Comparison of ENCODE assay signal across 20 mouse cellular contexts in the genomic region with DNA sequence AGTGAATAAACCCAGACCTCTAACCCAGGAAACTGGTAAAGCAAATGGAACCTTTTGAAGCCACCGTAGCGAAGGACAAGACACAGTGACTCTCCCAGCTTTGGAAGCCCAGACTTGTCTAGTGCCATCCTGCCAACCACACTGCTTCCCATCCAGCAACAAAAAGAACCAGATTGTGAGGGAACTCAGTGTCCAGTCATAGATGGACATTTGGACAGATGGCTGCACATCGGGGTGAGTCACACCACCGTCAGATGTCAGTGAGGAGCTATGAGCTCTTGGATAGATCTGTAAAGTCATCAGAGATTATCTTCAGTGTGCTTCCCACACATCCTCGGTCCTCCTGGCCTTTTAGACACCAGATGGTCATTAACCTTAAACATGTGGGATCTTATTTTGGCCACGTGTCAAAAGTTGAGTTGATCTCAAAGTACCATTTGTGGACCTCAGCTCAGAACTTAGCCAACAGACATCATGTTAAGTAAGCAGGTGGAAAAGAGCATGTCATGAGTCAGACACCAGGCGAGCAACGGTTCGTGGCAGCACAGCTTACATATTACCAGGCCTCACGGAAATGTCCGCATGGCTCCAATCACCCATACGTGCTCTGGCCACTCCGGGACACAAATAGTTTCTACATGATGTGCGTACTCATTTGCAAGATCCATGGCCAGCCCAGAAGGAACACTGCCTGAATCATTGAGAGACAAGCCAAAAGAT.
DNase-seq lines count a peak whose midpoint lies in the region; ATAC-seq and TF ChIP-seq lines count a peak whose summit lies in the region.
"Had no signal": no experiment of that assay in that cellular context is flagged by ENCODE, and none has a peak within 500 bp of the region (broad histone marks: within the 10 kb centered on the region; RNA-seq: fewer than 3 reads in every experiment).

No protein-coding gene starts in this region.

- ATAC-seq in lung, postnatal 0 days: peak; percentile 62
- no peak for ATAC-seq in limb, embryonic 15.5 days (ENCODE audit: insufficient number of reproducible peaks, low FRiP score, low TSS enrichment, low read depth)
- ATAC-seq: activated CD4-positive, CD25-positive, alpha-beta regulatory T cell, adult 4 months; forebrain, postnatal 0 days; midbrain, embryonic 13.5 days had no signal

- no peak for TF ChIP-seq EP300 in lung, postnatal 0 days (IDR thresholded peaks at IDR 0.05)

- H3K4me1 ChIP-seq in lung, postnatal 0 days (ENCODE audit: insufficient read depth, low read depth, low read length): 0 out of 2 replicates have a peak, but pooled peaks cover 9% of the 10 kb centered on the region
- H3K4me1 ChIP-seq in brown adipose tissue, adult 24 weeks (ENCODE audit: control insufficient read depth, insufficient read depth, insufficient read length, low read length): no peaks in the 10 kb centered on the region
- peaks cover 33% of the 10 kb centered on the region for H3K4me1 ChIP-seq in limb, embryonic 15.5 days

- H3K27me3 ChIP-seq in lung, postnatal 0 days (replicated peaks; ENCODE audit: insufficient read depth, low read length): no peaks in the 10 kb centered on the region
- no peaks in the 10 kb centered on the region for H3K27me3 ChIP-seq in limb, embryonic 15.5 days
- H3K27me3 ChIP-seq: midbrain, embryonic 13.5 days had no signal

- DNase-seq in lung, postnatal 0 days (ENCODE audit: low spot score): peak; percentile 50
- DNase-seq in lung, postnatal 10 days: no peak
- peak; percentile 37 for DNase-seq in cerebellum, adult 9-10 months
- DNase-seq in neural tube, embryonic 10.5 days (ENCODE audit: extremely low spot score, low spot score): no peak
- DNase-seq in adrenal gland, postnatal 14 days: no peak
- DNase-seq: adrenal gland, postnatal 25 days; forebrain, postnatal 0 days; kidney, postnatal 4 days; right cerebral cortex, postnatal 25 days had no signal

- H3K9ac ChIP-seq in lung, postnatal 0 days (replicated peaks; ENCODE audit: low read depth): no peak overlapping the region
- H3K9ac ChIP-seq in limb, embryonic 15.5 days: no peak overlapping the region
- H3K9ac ChIP-seq: forebrain, postnatal 0 days; heart, embryonic 13.5 days; hindbrain, embryonic 14.5 days; limb, embryonic 12.5 days; liver, embryonic 14.5 days; lung, embryonic 15.5 days; midbrain, embryonic 13.5 days had no signal

- no peaks in the 10 kb centered on the region for H3K9me3 ChIP-seq in lung, postnatal 0 days (ENCODE audit: low read length)
- H3K9me3 ChIP-seq in limb, embryonic 15.5 days: no peaks in the 10 kb centered on the region
- H3K9me3 ChIP-seq: forebrain, embryonic 10.5 days; heart, embryonic 13.5 days; limb, embryonic 12.5 days; lung, embryonic 15.5 days; midbrain, embryonic 13.5 days had no signal

- no peak for TF ChIP-seq CTCF in lung, postnatal 0 days (IDR thresholded peaks at IDR 0.05)

- no peak overlapping the region for H3K4me2 ChIP-seq in lung, postnatal 0 days (replicated peaks; ENCODE audit: low read depth, low read length)
- no peak overlapping the region for H3K4me2 ChIP-seq in limb, embryonic 15.5 days
- H3K4me2 ChIP-seq: heart, embryonic 13.5 days; hindbrain, embryonic 14.5 days; limb, embryonic 12.5 days; lung, embryonic 15.5 days; midbrain, embryonic 13.5 days had no signal

- H3K36me3 ChIP-seq in lung, postnatal 0 days (ENCODE audit: insufficient read depth, low read length): no peaks in the 10 kb centered on the region
- no peaks in the 10 kb centered on the region for H3K36me3 ChIP-seq in limb, embryonic 15.5 days
- H3K36me3 ChIP-seq: forebrain, embryonic 10.5 days; heart, embryonic 13.5 days; limb, embryonic 12.5 days; lung, embryonic 15.5 days; midbrain, embryonic 13.5 days had no signal

- WGBS in lung, postnatal 0 days: 66% methylated on average over 14 of the region's 14 CpGs
- 76% methylated on average over 14 of the region's 14 CpGs for WGBS in limb, embryonic 15.5 days

- H3K4me3 ChIP-seq in lung, postnatal 0 days (ENCODE audit: low read depth, low read length): no peak overlapping the region
- no peak overlapping the region for H3K4me3 ChIP-seq in brown adipose tissue, adult 24 weeks (ENCODE audit: insufficient read depth, low read depth, low read length)
- H3K4me3 ChIP-seq in limb, embryonic 15.5 days: no peak overlapping the region
- H3K4me3 ChIP-seq: forebrain, embryonic 10.5 days; heart, embryonic 13.5 days; limb, embryonic 12.5 days; lung, embryonic 15.5 days; midbrain, embryonic 13.5 days; myocyte had no signal

- no peak overlapping the region for H3K27ac ChIP-seq in lung, postnatal 0 days (ENCODE audit: low read length)
- H3K27ac ChIP-seq in brown adipose tissue, adult 24 weeks (replicated peaks; ENCODE audit: low read depth, low read length): 0 out of 2 replicates have a peak overlapping the region, but pooled peaks have one; percentile 5
- H3K27ac ChIP-seq in limb, embryonic 15.5 days: 0 out of 2 replicates have a peak overlapping the region, but pooled peaks have one; percentile 40
- H3K27ac ChIP-seq: forebrain, embryonic 10.5 days; heart, embryonic 13.5 days; hindbrain, embryonic 14.5 days; limb, embryonic 12.5 days; liver, embryonic 14.5 days; lung, embryonic 15.5 days; midbrain, embryonic 13.5 days had no signal

Comparison
In these comparisons a context has a peak if more than half of its experiments do, and no peak if none do; other contexts are left out.
1. DNase-seq: peak in lung, postnatal 0 days (single experiment) and cerebellum, adult 9-10 months (single experiment); none in lung, postnatal 10 days (single experiment), neural tube, embryonic 10.5 days (single experiment) and adrenal gland, postnatal 14 days (single experiment).